Mouse (Mus musculus) brown adipose tissue, adult 24 weeks (tissue): ENCODE measurements around the gene Elovl5. TPM values are rescaled to one million over a fixed set of nuclear protein-coding genes. Genes with fewer than 3 reads are reported as not detected.

Experiments used
- H3K27ac ChIP-seq: fragments of 200-500 bp; replicated peaks from 2 replicates; pipeline ENCODE4 v1.5.1; 2012; ENCODE audit warnings: low read depth, mild to moderate bottlenecking, low read length
- H3K4me1 ChIP-seq: fragments of 200-500 bp; 2 replicates; pipeline ENCODE4 v1.6.1; 2012; ENCODE audit warnings: low read length, mixed read lengths; ENCODE audit not compliant: control insufficient read depth, insufficient read depth, insufficient read length
- H3K4me3 ChIP-seq: fragments of 200-500 bp; 2 replicates; pipeline ENCODE4 v1.5.1; 2012; ENCODE audit warnings: low read depth, mild to moderate bottlenecking, low read length, moderate library complexity; ENCODE audit not compliant: insufficient read depth
- polyA plus RNA-seq: library from polyadenylated mRNA; stranded (reverse); fragments of >200 nt; gene quantifications from 2 replicates; pipeline ENCODE4 v1.2.4, GENCODE M21; 2012; ENCODE audit not compliant: missing spikeins, insufficient read depth, insufficient read length

The Elovl5 gene
- polyA plus RNA-seq, 1 experiment: 123 TPM

GRCm38 (mm10) chr9:77939554-77939920, 22.4 kb downstream of the Elovl5 start:
- Histone ChIP-seq H3K4me1 (peaks cover 36% of the 10 kb centered on the region), H3K4me3 (no peak overlapping the region), H3K27ac (no peak overlapping the region)

DNA sequence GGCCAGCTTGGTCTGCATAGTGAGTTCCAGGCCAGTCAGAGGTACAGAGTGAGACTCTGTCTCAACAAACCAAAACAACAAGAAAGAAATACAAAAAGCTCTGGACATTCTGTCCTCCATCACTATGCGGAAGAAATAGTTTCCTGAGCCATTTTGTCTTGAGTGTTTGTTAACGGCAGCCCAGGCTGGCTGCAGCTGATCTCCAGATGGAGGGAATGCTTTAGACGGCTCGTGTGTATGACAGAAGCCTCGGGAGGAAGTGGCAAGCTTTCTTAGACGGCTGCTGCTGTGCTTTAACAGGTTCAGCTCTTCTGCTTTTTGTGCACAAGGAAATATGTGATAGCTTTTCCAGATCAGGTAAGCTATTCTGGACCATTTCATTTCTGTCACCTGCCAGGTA, 23.9 kb downstream of the Elovl5 start:
- Histone ChIP-seq H3K4me1 (peaks cover 38% of the 10 kb centered on the region), H3K4me3 (no peak overlapping the region)

GRCm38 (mm10) chr9:77941836-77942235, 24.7 kb downstream of the Elovl5 start:
- no peak overlapping the region for H3K4me3 ChIP-seq
- H3K27ac ChIP-seq: no peak overlapping the region
- H3K4me1 ChIP-seq: peaks cover 37% of the 10 kb centered on the region

More for the DNA sequence above, 23.9 kb downstream of the Elovl5 start:
- H3K27ac ChIP-seq: no peak overlapping the region

GRCm38 (mm10) chr9:77942411-77942810, 25.2 kb downstream of the Elovl5 start:
- Histone ChIP-seq H3K4me1 (peaks cover 33% of the 10 kb centered on the region), H3K27ac (no peak overlapping the region)

DNA sequence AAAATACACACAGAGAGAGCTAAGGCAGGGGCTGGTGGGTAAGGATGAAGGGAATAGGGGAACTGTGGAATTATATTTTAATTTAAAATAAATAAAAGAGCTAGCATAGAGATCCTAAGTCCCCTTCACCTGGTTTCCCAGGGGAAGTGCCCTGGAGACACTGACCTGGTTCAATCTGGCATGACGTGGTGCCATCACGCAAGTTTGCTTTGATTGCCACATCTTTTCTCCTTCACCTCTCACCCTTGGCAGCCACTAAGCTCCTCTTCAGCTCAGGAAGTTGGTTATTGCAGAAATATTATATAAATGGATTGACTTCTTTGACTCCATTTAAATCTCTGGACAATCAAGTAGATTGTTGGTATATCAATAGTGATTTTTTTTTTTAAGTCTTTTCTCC, 26.2 kb downstream of the Elovl5 start:
- H3K4me1 ChIP-seq: peaks cover 27% of the 10 kb centered on the region
- no peak overlapping the region for H3K27ac ChIP-seq
- no peak overlapping the region for H3K4me3 ChIP-seq

More at GRCm38 (mm10) chr9:77942411-77942810, 25.2 kb downstream of the Elovl5 start:
- H3K4me3 ChIP-seq: no peak overlapping the region

DNA sequence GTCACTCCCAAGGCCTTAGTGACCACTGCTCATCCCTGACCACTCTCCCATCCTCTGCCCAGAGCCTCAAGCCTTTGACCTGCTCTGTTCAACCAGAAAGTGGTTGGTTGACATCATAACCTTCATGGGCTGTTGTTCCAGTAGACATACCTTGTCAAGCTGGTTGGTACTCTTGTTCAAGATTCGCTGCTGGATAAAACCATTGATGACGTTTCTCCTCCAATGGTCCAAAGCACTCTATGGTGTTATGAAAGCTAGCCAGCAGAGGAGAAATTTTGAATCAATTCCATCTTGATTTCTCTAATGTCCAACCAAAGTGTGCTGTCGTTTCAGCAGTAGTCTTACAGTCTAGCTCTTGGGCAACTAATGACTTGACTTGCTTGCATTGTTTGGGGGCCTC, 27.0 kb downstream of the Elovl5 start:
- peaks cover 22% of the 10 kb centered on the region for H3K4me1 ChIP-seq
- no peak overlapping the region for H3K4me3 ChIP-seq

GRCm38 (mm10) chr9:77945792-77946666, 28.9 kb downstream of the Elovl5 start:
- H3K27ac ChIP-seq: no peak overlapping the region
- H3K4me1 ChIP-seq: peaks cover 28% of the 10 kb centered on the region
- no peak overlapping the region for H3K4me3 ChIP-seq

More for the DNA sequence above, 27.0 kb downstream of the Elovl5 start:
- H3K27ac ChIP-seq: no peak overlapping the region

GRCm38 (mm10) chr9:77948214-77948613, 31.1 kb downstream of the Elovl5 start:
- Histone ChIP-seq H3K27ac (no peak overlapping the region), H3K4me1 (peaks cover 37% of the 10 kb centered on the region), H3K4me3 (no peak overlapping the region)

DNA sequence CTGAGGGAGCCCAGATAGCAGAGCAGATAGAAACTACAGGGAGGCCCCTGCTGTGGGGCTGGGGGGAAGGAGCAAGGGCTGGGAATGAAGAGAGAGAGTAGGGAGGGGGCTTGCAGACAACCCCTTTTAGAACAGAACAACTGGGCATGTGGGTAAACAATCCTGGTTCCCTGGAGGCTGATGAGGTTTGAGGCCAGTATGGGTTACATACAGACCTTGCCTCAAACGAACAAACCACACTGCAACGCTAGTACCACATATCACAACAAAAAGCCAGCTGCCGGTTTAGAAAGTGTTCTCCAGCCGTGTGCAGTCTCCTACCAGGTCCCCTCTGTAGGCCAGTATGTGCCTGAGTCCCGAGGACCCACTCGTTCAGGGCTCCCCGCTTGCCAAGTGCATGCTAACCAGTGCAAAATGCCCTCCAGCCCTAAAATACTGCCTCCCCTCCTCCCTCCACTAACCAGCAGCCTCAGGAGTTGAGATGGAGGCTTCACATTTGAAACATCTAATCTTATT, 32.6 kb downstream of the Elovl5 start:
- Histone ChIP-seq H3K4me3 (no peak overlapping the region), H3K4me1 (peaks cover 42% of the 10 kb centered on the region), H3K27ac (no peak overlapping the region)

- H3K27ac ChIP-seq: no peak overlapping the region
- no peak overlapping the region for H3K4me3 ChIP-seq
- H3K4me1 ChIP-seq: peaks cover 47% of the 10 kb centered on the region
Observed at GRCm38 (mm10) chr9:77950841-77951475, 33.8 kb downstream of the Elovl5 start.

DNA sequence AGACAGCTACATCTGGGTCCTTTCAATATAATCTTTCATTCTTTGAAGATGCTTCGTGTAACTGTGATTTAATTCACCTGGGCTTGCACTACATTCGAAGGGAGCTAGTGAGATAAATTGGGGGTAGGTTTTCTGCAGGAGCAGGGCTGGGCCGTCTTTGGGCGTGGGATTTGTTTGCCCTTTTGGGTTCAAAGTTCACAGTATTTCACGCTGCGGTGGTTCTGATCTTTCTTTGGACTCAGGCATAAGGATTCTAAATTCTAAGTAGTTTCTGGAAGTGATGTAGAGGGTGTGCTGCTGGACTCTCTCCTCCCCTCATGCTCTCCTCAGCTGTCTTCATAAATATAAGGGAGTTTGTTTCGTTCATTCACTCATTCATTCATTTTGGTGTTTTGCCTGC, 34.8 kb downstream of the Elovl5 start:
- Histone ChIP-seq H3K4me3 (no peak overlapping the region), H3K4me1 (peaks cover 48% of the 10 kb centered on the region), H3K27ac (no peak overlapping the region)

DNA sequence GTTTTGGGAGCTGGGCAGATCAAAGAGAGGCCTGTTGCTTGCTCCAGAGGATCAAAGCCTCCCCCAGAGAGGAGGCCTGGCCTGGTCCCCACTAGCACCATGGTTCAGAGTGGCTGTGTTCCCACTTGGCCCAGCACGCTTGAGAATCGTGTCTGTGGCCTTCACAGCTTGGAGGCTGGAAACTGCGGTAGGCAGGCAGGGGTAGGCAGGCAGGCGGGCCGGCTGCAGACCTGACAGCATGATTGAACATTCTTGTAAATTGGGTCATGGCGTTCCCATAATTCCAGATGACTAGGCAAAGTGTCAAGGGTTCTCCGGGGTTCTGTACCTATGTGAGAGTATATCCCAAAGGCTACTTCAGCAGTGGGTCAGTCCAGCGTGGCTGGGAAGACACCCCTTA, 35.9 kb downstream of the Elovl5 start:
- Histone ChIP-seq H3K27ac (0 out of 2 replicates have a peak overlapping the region, but pooled peaks have one; percentile 6), H3K4me3 (no peak overlapping the region), H3K4me1 (peaks cover 45% of the 10 kb centered on the region)

- no peak overlapping the region for H3K4me3 ChIP-seq
- H3K4me1 ChIP-seq: peaks cover 45% of the 10 kb centered on the region
- peak overlapping the region; percentile 37; the same call in 1 of the 2 replicates for H3K27ac ChIP-seq
Observed at GRCm38 (mm10) chr9:77954496-77954895, 37.3 kb downstream of the Elovl5 start.

GRCm38 (mm10) chr9:77954981-77955380, 37.8 kb downstream of the Elovl5 start:
- H3K27ac ChIP-seq: peak overlapping the region; percentile 37
- H3K4me1 ChIP-seq: peaks cover 42% of the 10 kb centered on the region
- H3K4me3 ChIP-seq: no peak overlapping the region

- Histone ChIP-seq H3K27ac (peak overlapping the region; percentile 25; the same call in 1 of the 2 replicates), H3K4me3 (no peak overlapping the region), H3K4me1 (peaks cover 42% of the 10 kb centered on the region)
Observed at GRCm38 (mm10) chr9:77955511-77955910, 38.3 kb downstream of the Elovl5 start.
